Mouse (Mus musculus) CH12.LX (cell line): ENCODE measurements around the gene Tmem117. TPM values are rescaled to one million over a fixed set of nuclear protein-coding genes. Genes with fewer than 3 reads are reported as not detected.

Source experiments
- DNase-seq: peaks from one replicate; pipeline ENCODE4 v3.0.0-alpha.2; 2013; ENCODE audit errors: extremely low read depth
- H3K27ac ChIP-seq: 2 replicates; pipeline ENCODE4 v1.5.1; 2012; ENCODE audit warnings: low read depth, mild to moderate bottlenecking, control low read depth, moderate library complexity; ENCODE audit not compliant: insufficient read depth
- H3K27me3 ChIP-seq: replicated peaks from 2 replicates; pipeline ENCODE3; 2012; ENCODE audit warnings: inconsistent platforms
- H3K36me3 ChIP-seq, 2 experiments: replicated peaks in 1 of 2; 2 replicates each; pipeline versions ENCODE3 to v1.6.1; 2012; ENCODE audit warnings: inconsistent platforms in 1 of 2, low read length in 1 of 2, mild to moderate bottlenecking in 1 of 2, mixed read lengths in 1 of 2, moderate library complexity in 1 of 2; ENCODE audit not compliant: control insufficient read depth in 1 of 2, insufficient read depth in 1 of 2
- H3K4me1 ChIP-seq, 2 experiments: 2 replicates each; pipeline ENCODE4 v1.6.1; 2012; ENCODE audit warnings: inconsistent platforms in 1 of 2, moderate library complexity in 1 of 2; ENCODE audit not compliant: insufficient read depth in 2 of 2, control insufficient read depth in 1 of 2
- H3K4me2 ChIP-seq: 2 replicates; pipeline ENCODE4 v1.6.1; 2012; ENCODE audit warnings: low read depth, mild to moderate bottlenecking, control low read depth; ENCODE audit not compliant: poor library complexity, insufficient read depth, severe bottlenecking
- H3K4me3 ChIP-seq, 3 experiments: fragments of 150-350 bp in 1 of 3; sonication (generic) in 1 of 3; replicated peaks in 1 of 3; 2 replicates each; pipeline versions ENCODE3 to v1.5.1; 2011 to 2012; ENCODE audit warnings: low read depth in 2 of 3, low read length in 2 of 3, mild to moderate bottlenecking in 2 of 3, moderate library complexity in 2 of 3, control low read depth in 1 of 3, improper control_type of control experiment in 1 of 3, inconsistent platforms in 1 of 3, mixed read lengths in 1 of 3; ENCODE audit not compliant: poor library complexity in 1 of 3
- H3K79me2 ChIP-seq: replicated peaks from 2 replicates; pipeline ENCODE4 v1.6.1; 2012; ENCODE audit warnings: mild to moderate bottlenecking, moderate library complexity; ENCODE audit not compliant: control insufficient read depth, poor library complexity, insufficient read depth, severe bottlenecking; ENCODE audit errors: extremely low read depth
- H3K9ac ChIP-seq: 2 replicates; pipeline ENCODE4 v1.6.1; 2012; ENCODE audit warnings: low read depth, mild to moderate bottlenecking, control low read depth, moderate library complexity; ENCODE audit not compliant: insufficient read depth
- H3K9me3 ChIP-seq: replicated peaks from 2 replicates; pipeline ENCODE3; 2012; ENCODE audit warnings: low read length, inconsistent platforms, mixed read lengths
- CTCF ChIP-seq, 2 experiments: IDR thresholded peaks in 1 of 2; conservative IDR thresholded peaks in 1 of 2; 2 replicates each; pipeline ENCODE4 v1.5.1; 2011 to 2012; ENCODE audit warnings: low read depth in 2 of 2, low read length in 2 of 2, improper control_type of control experiment in 1 of 2, inconsistent platforms in 1 of 2, mild to moderate bottlenecking in 1 of 2, moderate library complexity in 1 of 2
- E2F4 ChIP-seq: IDR thresholded peaks from 2 replicates; pipeline ENCODE4 v1.6.1; 2011; ENCODE audit warnings: low read depth, low read length, improper control_type of control experiment; ENCODE audit not compliant: insufficient replicate concordance
- ELF1 ChIP-seq: IDR thresholded peaks from 2 replicates; pipeline ENCODE4 v1.6.1; 2014; ENCODE audit warnings: low read depth, mild to moderate bottlenecking, inconsistent platforms, low read length, improper control_type of control experiment
- ETS1 ChIP-seq: conservative IDR thresholded peaks from 2 replicates; pipeline ENCODE4 v1.6.1; 2012; ENCODE audit warnings: low read depth, mild to moderate bottlenecking, inconsistent platforms, low read length, improper control_type of control experiment, moderate library complexity
- GABPA ChIP-seq: IDR thresholded peaks from 2 replicates; pipeline ENCODE4 v1.6.1; 2012; ENCODE audit warnings: low read depth, low read length, improper control_type of control experiment, inconsistent platforms; ENCODE audit not compliant: insufficient replicate concordance
- HCFC1 ChIP-seq: IDR thresholded peaks from 2 replicates; pipeline ENCODE4 v1.6.1; 2012; ENCODE audit warnings: low read depth, mild to moderate bottlenecking, inconsistent platforms, low read length, improper control_type of control experiment
- IRF4 ChIP-seq: IDR thresholded peaks from 2 replicates; pipeline ENCODE4 v1.6.1; 2014; ENCODE audit warnings: low read depth, mild to moderate bottlenecking, inconsistent platforms, low read length, improper control_type of control experiment
- JUND ChIP-seq: conservative IDR thresholded peaks from 2 replicates; pipeline ENCODE4 v1.6.1; 2011; ENCODE audit warnings: low read depth, low read length, improper control_type of control experiment
- KAT2A ChIP-seq: IDR thresholded peaks from 2 replicates; pipeline ENCODE4 v1.6.1; 2012; ENCODE audit warnings: low read length, improper control_type of control experiment, inconsistent platforms; ENCODE audit not compliant: insufficient replicate concordance
- MAFK ChIP-seq: IDR thresholded peaks from 2 replicates; pipeline ENCODE4 v1.6.1; 2011; ENCODE audit warnings: low read length, improper control_type of control experiment; ENCODE audit not compliant: insufficient replicate concordance
- NELFE ChIP-seq: IDR thresholded peaks from 2 replicates; pipeline ENCODE4 v1.6.1; 2011; ENCODE audit warnings: low read depth, low read length, improper control_type of control experiment
- NRF1 ChIP-seq: IDR thresholded peaks from 2 replicates; pipeline ENCODE4 v1.6.1; 2014; ENCODE audit warnings: low read depth, mild to moderate bottlenecking, inconsistent platforms, low read length, improper control_type of control experiment, moderate library complexity
- POLR2AphosphoS2 ChIP-seq: IDR thresholded peaks from 2 replicates; pipeline ENCODE4 v1.6.1; 2011; ENCODE audit warnings: low read depth, low read length, improper control_type of control experiment
- RCOR1 ChIP-seq: conservative IDR thresholded peaks from 2 replicates; pipeline ENCODE4 v1.6.1; 2012; ENCODE audit warnings: low read depth, mild to moderate bottlenecking, inconsistent platforms, low read length, improper control_type of control experiment
- SIN3A ChIP-seq: IDR thresholded peaks from 2 replicates; pipeline ENCODE4 v1.6.1; 2012; ENCODE audit warnings: low read length, improper control_type of control experiment, inconsistent platforms
- SMC3 ChIP-seq: IDR thresholded peaks from 2 replicates; pipeline ENCODE4 v1.6.1; 2011; ENCODE audit warnings: low read depth, low read length, improper control_type of control experiment
- TBP ChIP-seq: conservative IDR thresholded peaks from 2 replicates; pipeline ENCODE4 v1.6.1; 2011; ENCODE audit warnings: low read depth, low read length, improper control_type of control experiment
- TCF12 ChIP-seq: IDR thresholded peaks from 2 replicates; pipeline ENCODE4 v1.6.1; 2014; ENCODE audit warnings: low read depth, mild to moderate bottlenecking, inconsistent platforms, low read length, improper control_type of control experiment
- UBTF ChIP-seq: IDR thresholded peaks from 2 replicates; pipeline ENCODE4 v1.6.1; 2012; ENCODE audit warnings: low read depth, mild to moderate bottlenecking, inconsistent platforms, low read length, improper control_type of control experiment, moderate library complexity
- USF1 ChIP-seq: IDR thresholded peaks from 2 replicates; pipeline ENCODE4 v1.6.1; 2014; ENCODE audit warnings: low read depth, mild to moderate bottlenecking, inconsistent platforms, low read length, improper control_type of control experiment
- USF2 ChIP-seq: conservative IDR thresholded peaks from 2 replicates; pipeline ENCODE4 v1.6.1; 2011; ENCODE audit warnings: low read depth, low read length, improper control_type of control experiment
- ZKSCAN1 ChIP-seq: IDR thresholded peaks from 2 replicates; pipeline ENCODE4 v1.6.1; 2012; ENCODE audit warnings: low read depth, inconsistent platforms, low read length, improper control_type of control experiment, borderline replicate concordance
- ZNF384 ChIP-seq: IDR thresholded peaks from 2 replicates; pipeline ENCODE4 v1.6.1; 2012; ENCODE audit warnings: low read depth, low read length, improper control_type of control experiment, inconsistent platforms
- dilution Hi-C: fragments of 300-500 bp; cut with MboI; formaldehyde crosslinking; loops from 2 replicates; pipeline ENCODE4 v1.14.3; 2020; ENCODE audit warnings: low sequenced_read_pairs; ENCODE audit not compliant: extremely low pct_unique_long_range_greater_than_20kb, extremely low pct_ligation_motif_present
- in situ Hi-C: fragments of 300-500 bp; cut with MboI; formaldehyde crosslinking; loops from 3 replicates; pipeline ENCODE4 v1.14.3; 2019; ENCODE audit warnings: low sequenced_read_pairs, low pct_ligation_motif_present, low pct_unique_long_range_greater_than_20kb, mixed read lengths
- polyA plus RNA-seq: library from polyadenylated mRNA; unstranded; fragments of >175 nt; gene quantifications from 2 replicates; pipeline ENCODE4 v1.2.1, GENCODE M21; 2012; ENCODE audit warnings: low read depth; ENCODE audit not compliant: insufficient read length
- total RNA-seq, 2 experiments: library from RNA; depleted of rRNA; stranded (reverse); fragments of 300-350 nt in 1 of 2; fragments of >200 nt in 1 of 2; gene quantifications; 2 replicates each; pipeline ENCODE4 v1.2.3; 2012 to 2014

The Tmem117 gene
- total and polyA plus RNA-seq, 3 experiments = not detected

DNA sequence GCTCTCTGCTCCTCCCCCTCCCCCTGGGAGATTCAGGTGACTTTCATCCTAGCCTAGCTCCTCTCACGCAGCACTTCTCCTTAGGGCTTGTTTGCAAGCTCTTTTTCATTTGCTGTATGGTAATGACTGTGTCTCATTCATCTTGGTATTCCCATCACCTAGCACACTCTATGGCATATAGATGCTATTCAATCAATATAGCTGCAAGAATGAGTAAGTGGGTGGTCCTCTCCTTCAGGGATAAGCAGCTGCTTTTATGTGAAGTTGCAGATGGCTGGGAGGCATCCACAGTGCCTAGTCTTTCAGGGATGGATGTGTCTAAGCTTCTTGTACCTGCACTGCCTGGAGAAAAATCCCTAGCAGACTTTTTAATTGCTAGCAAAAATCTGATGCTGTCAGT is 235.1 kb downstream of the Tmem117 start:
- Histone ChIP-seq H3K4me1 (no peaks in the 10 kb centered on the region), H3K9ac (no peak overlapping the region), H3K4me3 (no peak overlapping the region), H3K36me3 (no peaks in the 10 kb centered on the region), H3K79me2 (no peaks in the 10 kb centered on the region), H3K27me3 (no peaks in the 10 kb centered on the region), H3K4me2 (no peak overlapping the region), H3K27ac (no peak overlapping the region), H3K9me3 (peaks cover 27% of the 10 kb centered on the region)
- dilution Hi-C loops = no loop called here
- TF ChIP-seq ELF1 = no peak
- no peak for TF ChIP-seq USF2
- no peak for TF ChIP-seq TBP
- no peak for TF ChIP-seq SIN3A
- no peak for TF ChIP-seq SMC3
- no peak for TF ChIP-seq IRF4
- no peak for TF ChIP-seq NRF1
- TF ChIP-seq UBTF = no peak
- no peak for TF ChIP-seq CTCF (conservative IDR thresholded peaks at IDR 0.05 in 1 of 2, IDR thresholded peaks at IDR 0.05 in 1 of 2; ENCODE audit: low read depth in 2 of 2, low read length in 2 of 2)
- in situ Hi-C loops = no loop called here
- no peak for DNase-seq

DNA sequence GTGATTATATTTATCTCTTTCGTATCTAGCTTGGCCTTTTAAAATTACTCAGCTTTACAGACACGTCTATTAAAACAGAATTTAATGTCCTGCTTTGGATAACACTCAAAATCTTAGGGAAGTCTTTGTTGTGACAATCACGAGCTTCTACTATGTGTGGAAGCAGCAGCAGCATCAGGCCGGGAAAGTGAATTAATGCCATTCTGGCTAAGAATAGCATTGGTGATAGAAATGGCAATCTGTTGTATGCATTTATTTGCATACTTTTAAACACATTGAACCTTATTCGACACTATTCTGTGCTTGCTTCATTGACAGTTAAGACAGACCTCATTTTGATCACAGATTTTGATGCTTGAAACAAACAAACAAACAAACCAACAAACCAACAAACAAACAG is 239.3 kb downstream of the Tmem117 start:
- Histone ChIP-seq H3K36me3 (no peaks in the 10 kb centered on the region), H3K9me3 (peaks cover 22% of the 10 kb centered on the region), H3K4me2 (no peak overlapping the region), H3K27ac (no peak overlapping the region), H3K79me2 (no peaks in the 10 kb centered on the region), H3K4me3 (no peak overlapping the region), H3K27me3 (no peaks in the 10 kb centered on the region), H3K4me1 (no peaks in the 10 kb centered on the region), H3K9ac (no peak overlapping the region)
- no peak for DNase-seq
- dilution Hi-C loops (no loop called here), in situ Hi-C loops (no loop called here)
- TF ChIP-seq NRF1 = no peak
- TF ChIP-seq JUND = no peak
- no peak for TF ChIP-seq ETS1
- no peak for TF ChIP-seq CTCF (conservative IDR thresholded peaks at IDR 0.05 in 1 of 2, IDR thresholded peaks at IDR 0.05 in 1 of 2; ENCODE audit: low read depth in 2 of 2, low read length in 2 of 2)
- TF ChIP-seq RCOR1 = no peak
- TF ChIP-seq HCFC1 = no peak
- TF ChIP-seq IRF4 = no peak
- no peak for TF ChIP-seq TCF12
- no peak for TF ChIP-seq NELFE
- no peak for TF ChIP-seq KAT2A
- TF ChIP-seq MAFK = no peak
- TF ChIP-seq ZKSCAN1 = no peak
- no peak for TF ChIP-seq GABPA
- TF ChIP-seq ZNF384 = no peak
- no peak for TF ChIP-seq SMC3
- TF ChIP-seq E2F4 = no peak
- TF ChIP-seq POLR2AphosphoS2 = no peak
- TF ChIP-seq USF1 = no peak
